Mouse (Mus musculus) CD4-positive, CD25-positive, alpha-beta regulatory T cell, adult 2 months (primary cell): ENCODE data around the gene Cx3cr1.

Experiments used
- DNase-seq: peaks from one replicate; pipeline ENCODE4 v3.0.0-alpha.2; 2012; ENCODE audit warnings: low read depth, low spot score

Cx3cr1 gene

GRCm38 (mm10) chr9:119941407-119941806, 128.3 kb downstream of the Cx3cr1 start:
- DNase-seq: no peak

GRCm38 (mm10) chr9:119939646-119940045, 130.0 kb downstream of the Cx3cr1 start:
- no peak for DNase-seq

GRCm38 (mm10) chr9:119938496-119938895, 131.2 kb downstream of the Cx3cr1 start:
- peak; percentile 78 for DNase-seq

- DNase-seq: peak; percentile 97
These were observed 132.5 kb downstream of the Cx3cr1 start, which contains the start of the genes Gorasp1 and Ttc21a for GRCm38 (mm10) chr9:119937005-119937773. Gene Gorasp1 (minus strand): TSS chr9:119937565. Gene Ttc21a (plus strand): TSS chr9:119937606.

- DNase-seq: no peak
These were observed 136.0 kb downstream of the Cx3cr1 start for GRCm38 (mm10) chr9:119933675-119934074.

- no peak for DNase-seq
These were observed 137.3 kb downstream of the Cx3cr1 start for GRCm38 (mm10) chr9:119932358-119932757.

GRCm38 (mm10) chr9:119926497-119926896, 143.2 kb downstream of the Cx3cr1 start:
- no peak for DNase-seq

- DNase-seq: no peak
These were observed 143.9 kb downstream of the Cx3cr1 start for GRCm38 (mm10) chr9:119925729-119926128.

GRCm38 (mm10) chr9:119925120-119925657, 144.5 kb downstream of the Cx3cr1 start:
- no peak for DNase-seq

- DNase-seq: no peak
These were observed 146.2 kb downstream of the Cx3cr1 start for GRCm38 (mm10) chr9:119923462-119923861.

- no peak for DNase-seq
These were observed 149.8 kb downstream of the Cx3cr1 start for GRCm38 (mm10) chr9:119919858-119920257.

- peak; percentile 32 for DNase-seq
These were observed 156.4 kb downstream of the Cx3cr1 start for GRCm38 (mm10) chr9:119913087-119913838.

- DNase-seq: no peak
These were observed 159.7 kb downstream of the Cx3cr1 start for GRCm38 (mm10) chr9:119909931-119910330.

GRCm38 (mm10) chr9:119908708-119909107, 161.0 kb downstream of the Cx3cr1 start:
- no peak for DNase-seq

- DNase-seq: no peak
These were observed 167.1 kb downstream of the Cx3cr1 start for GRCm38 (mm10) chr9:119902410-119903151.

GRCm38 (mm10) chr9:119899446-119899845, 170.2 kb downstream of the Cx3cr1 start:
- no peak for DNase-seq

GRCm38 (mm10) chr9:119895040-119895721, 174.5 kb downstream of the Cx3cr1 start:
- DNase-seq: peak; percentile 72

GRCm38 (mm10) chr9:119894339-119895009, 175.2 kb downstream of the Cx3cr1 start, which contains the start of gene Wdr48:
Gene Wdr48 (plus strand): TSS chr9:119894878.
- peak; percentile 99 for DNase-seq

- no peak for DNase-seq
These were observed 175.8 kb downstream of the Cx3cr1 start for GRCm38 (mm10) chr9:119893881-119894280.

- peak; percentile 75 for DNase-seq
These were observed 179.0 kb downstream of the Cx3cr1 start for GRCm38 (mm10) chr9:119890692-119891091.
